Mouse (Mus musculus): ENCODE results near the gene Gm20388.

GRCm38 (mm10) chr8:120485116-120485515 lies 574.5 kb downstream of the Gm20388 start:
- no peak for TF ChIP-seq ZNF384 (IDR thresholded peaks at IDR 0.05; ENCODE audit: low read depth, low read length)
- no peak for TF ChIP-seq CHD2 (IDR thresholded peaks at IDR 0.05; ENCODE audit: low read depth, low read length)
- no peak for TF ChIP-seq HCFC1 (IDR thresholded peaks at IDR 0.05; ENCODE audit: borderline replicate concordance, insufficient read depth, low read length)
- TF ChIP-seq MAFK (IDR thresholded peaks at IDR 0.05; ENCODE audit: insufficient read depth, low read depth, low read length) = no peak
- no peak for TF ChIP-seq ZC3H11A (IDR thresholded peaks at IDR 0.05; ENCODE audit: borderline replicate concordance, low read depth, low read length)
